Mouse (Mus musculus) layer of hippocampus, adult 9-10 months (tissue): ENCODE measurements around the gene Scmh1.

ENCODE experiments used
- DNase-seq: peaks from one replicate; pipeline ENCODE4 v3.0.0; 2022; ENCODE audit warnings: low spot score

Gene Scmh1

GRCm38 (mm10) chr4:120405806-120406638, 941 bp downstream of the Scmh1 start:
- no peak for DNase-seq

- DNase-seq, result no peak
Observed at GRCm38 (mm10) chr4:120406639-120407273, 1.7 kb downstream of the Scmh1 start.

GRCm38 (mm10) chr4:120418053-120418452, 13.0 kb downstream of the Scmh1 start:
- no peak for DNase-seq

GRCm38 (mm10) chr4:120420193-120420592, 15.1 kb downstream of the Scmh1 start:
- DNase-seq, result no peak

GRCm38 (mm10) chr4:120420685-120421084, 15.6 kb downstream of the Scmh1 start:
- DNase-seq, result no peak

GRCm38 (mm10) chr4:120430601-120431000, 25.5 kb downstream of the Scmh1 start:
- DNase-seq, result no peak

GRCm38 (mm10) chr4:120432599-120433373, 27.7 kb downstream of the Scmh1 start:
- no peak for DNase-seq

GRCm38 (mm10) chr4:120461741-120462140, 56.7 kb downstream of the Scmh1 start:
- DNase-seq, result no peak

GRCm38 (mm10) chr4:120472946-120473345, 67.9 kb downstream of the Scmh1 start:
- no peak for DNase-seq

- DNase-seq, result no peak
Observed at GRCm38 (mm10) chr4:120487707-120488106, 82.6 kb downstream of the Scmh1 start.

GRCm38 (mm10) chr4:120506955-120507354, 101.9 kb downstream of the Scmh1 start:
- DNase-seq, result no peak

- no peak for DNase-seq
Observed at GRCm38 (mm10) chr4:120511203-120511602, 106.1 kb downstream of the Scmh1 start.

GRCm38 (mm10) chr4:120514366-120514765, 109.3 kb downstream of the Scmh1 start:
- DNase-seq, result no peak

GRCm38 (mm10) chr4:120516491-120516890, 111.4 kb downstream of the Scmh1 start:
- no peak for DNase-seq

GRCm38 (mm10) chr4:120516907-120517306, 111.8 kb downstream of the Scmh1 start:
- DNase-seq, result no peak

GRCm38 (mm10) chr4:120517335-120517734, 112.3 kb downstream of the Scmh1 start:
- no peak for DNase-seq

GRCm38 (mm10) chr4:120521761-120522160, 116.7 kb downstream of the Scmh1 start:
- no peak for DNase-seq

GRCm38 (mm10) chr4:120522351-120522750, 117.3 kb downstream of the Scmh1 start:
- no peak for DNase-seq

- no peak for DNase-seq
Observed at GRCm38 (mm10) chr4:120523092-120523491, 118.0 kb downstream of the Scmh1 start.

GRCm38 (mm10) chr4:120528171-120528570, 123.1 kb downstream of the Scmh1 start:
- DNase-seq, result no peak

- DNase-seq, result no peak
Observed at GRCm38 (mm10) chr4:120531986-120532385, 126.9 kb downstream of the Scmh1 start, which contains the start of gene Slfnl1. Gene Slfnl1, plus strand, starts transcription at chr4:120532231.

- DNase-seq, result no peak
Observed at GRCm38 (mm10) chr4:120538664-120539063, 133.6 kb downstream of the Scmh1 start.

- DNase-seq, result no peak
Observed at GRCm38 (mm10) chr4:120544896-120545295, 139.8 kb downstream of the Scmh1 start.
